Mouse (Mus musculus): Measurements from ENCODE around the gene Ran. TPM values are rescaled to one million over a fixed set of nuclear protein-coding genes. Genes with fewer than 3 reads are reported as not detected.
A peak's percentile ranks its signal among the peaks of the same experiment; 100 is the strongest.

Ran gene
- polyA plus RNA-seq, 1 experiment from 2014 or later: 886 TPM

DNA sequence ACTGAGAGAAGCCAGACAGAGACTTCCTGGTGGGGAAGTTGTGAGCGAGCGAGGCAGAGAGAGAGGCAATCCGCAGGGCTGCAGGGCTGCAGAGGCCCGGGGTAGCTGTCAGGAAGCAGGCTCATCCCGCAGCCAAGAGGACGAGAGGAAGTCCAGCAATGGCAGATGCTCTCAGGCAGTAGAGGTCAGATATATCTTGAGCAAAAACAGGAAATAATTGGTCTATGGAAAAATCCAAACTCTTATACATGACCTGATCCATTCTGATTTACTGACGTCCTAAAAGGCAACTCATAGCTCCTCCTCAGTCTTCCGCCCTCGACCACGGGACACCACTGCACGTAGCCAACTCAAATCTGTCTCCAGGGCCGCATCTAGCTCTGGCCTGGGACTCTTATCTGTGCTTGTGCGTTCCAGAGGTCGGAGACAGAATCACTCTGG lies 17.3 kb upstream of the Ran start:
- 60% methylated on average over 14 of the region's 14 CpGs for WGBS

DNA sequence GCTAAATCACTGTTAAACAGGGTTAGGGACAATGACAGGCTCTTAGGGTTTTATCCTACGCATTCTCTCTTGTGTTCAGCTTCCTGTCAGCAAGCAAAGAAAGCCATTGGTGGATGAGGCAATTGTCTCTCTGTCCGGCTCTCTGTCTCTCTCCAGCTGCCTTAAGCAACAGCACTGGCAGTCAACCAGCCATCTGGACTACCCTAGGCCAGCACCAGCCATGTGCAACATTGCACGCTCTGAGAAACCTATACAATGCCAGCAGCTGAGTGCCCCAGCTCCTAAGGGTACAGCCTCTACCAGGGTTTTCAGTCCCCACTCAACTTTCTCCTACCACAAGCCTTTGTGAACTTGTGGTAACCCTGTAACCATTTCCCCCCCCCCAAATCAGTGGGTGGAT lies 14.5 kb upstream of the Ran start:
- Histone ChIP-seq H3K27ac (peak overlapping the region; percentile 60), H3K4me1 (replicated peaks) (peaks cover 59% of the 10 kb centered on the region), H3K9me3 (no peaks in the 10 kb centered on the region), H3K27me3 (ENCODE audit: insufficient read depth, poor library complexity, severe bottlenecking) (no peaks in the 10 kb centered on the region; the same call in 1 of the 2 replicates), H3K4me3 (no peak overlapping the region), H3K36me3 (peaks cover 10% of the 10 kb centered on the region; the same call in 1 of the 2 replicates)
- 76% methylated on average over 3 of the region's 3 CpGs for WGBS
- DNase-seq (ENCODE audit: low spot score): no peak

More for the DNA sequence above, 17.3 kb upstream of the Ran start:
- no peak for DNase-seq (ENCODE audit: low spot score)
- no peak overlapping the region for H3K4me3 ChIP-seq
- peaks cover 46% of the 10 kb centered on the region for H3K4me1 ChIP-seq (replicated peaks)
- H3K9me3 ChIP-seq: no peaks in the 10 kb centered on the region
- H3K27me3 ChIP-seq (ENCODE audit: insufficient read depth, poor library complexity, severe bottlenecking): no peaks in the 10 kb centered on the region; the same call in 1 of the 2 replicates
- peak overlapping the region; percentile 51 for H3K27ac ChIP-seq
- H3K36me3 ChIP-seq: peaks cover 26% of the 10 kb centered on the region

DNA sequence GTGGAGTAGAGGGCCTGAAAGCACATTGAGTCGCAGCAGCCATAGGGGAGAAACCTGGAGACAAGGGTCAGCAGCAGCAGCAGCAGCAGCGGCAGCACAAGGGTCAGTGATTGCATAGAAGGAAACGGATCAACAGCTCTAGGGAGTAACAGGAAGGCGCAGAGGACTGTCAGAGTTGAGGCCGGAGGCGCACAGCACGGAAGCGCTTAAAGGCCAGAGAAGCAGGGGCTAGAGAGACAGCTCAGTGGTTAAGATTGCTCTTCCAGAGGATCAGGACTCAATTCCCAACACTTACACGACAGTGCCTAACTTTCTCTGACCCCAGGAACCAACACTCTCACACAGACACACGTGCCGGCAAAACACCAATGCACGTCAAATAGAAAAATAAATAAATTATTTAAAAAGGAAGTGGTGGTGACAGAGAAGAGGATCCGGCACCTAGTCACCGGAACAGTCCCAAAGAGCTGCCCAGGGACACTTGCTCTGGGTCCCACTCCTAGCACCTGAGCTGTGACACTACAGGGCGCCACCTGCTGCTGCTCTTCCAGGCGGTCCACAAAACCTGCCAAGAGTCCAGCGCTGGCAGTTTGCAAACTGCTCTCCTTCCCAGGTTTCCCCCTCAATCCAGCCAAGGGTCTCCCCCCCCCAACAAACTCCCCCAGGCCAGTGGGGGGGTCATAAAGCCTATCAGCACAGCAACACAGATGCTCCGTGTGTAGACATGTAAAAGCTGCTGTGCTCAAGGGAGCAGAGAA lies 13.7 kb upstream of the Ran start:
- H3K4me3 ChIP-seq: peak overlapping the region; percentile 86; the same call in 1 of the 2 replicates
- WGBS: 79% methylated on average over 18 of the region's 18 CpGs
- no peaks in the 10 kb centered on the region; the same call in 1 of the 2 replicates for H3K27me3 ChIP-seq (ENCODE audit: insufficient read depth, poor library complexity, severe bottlenecking)
- H3K36me3 ChIP-seq: peaks cover 10% of the 10 kb centered on the region; the same call in 1 of the 2 replicates
- no peaks in the 10 kb centered on the region for H3K9me3 ChIP-seq
- no peak for DNase-seq (ENCODE audit: low spot score)
- H3K4me1 ChIP-seq (replicated peaks): peaks cover 52% of the 10 kb centered on the region
- H3K27ac ChIP-seq: peak overlapping the region; percentile 60

DNA sequence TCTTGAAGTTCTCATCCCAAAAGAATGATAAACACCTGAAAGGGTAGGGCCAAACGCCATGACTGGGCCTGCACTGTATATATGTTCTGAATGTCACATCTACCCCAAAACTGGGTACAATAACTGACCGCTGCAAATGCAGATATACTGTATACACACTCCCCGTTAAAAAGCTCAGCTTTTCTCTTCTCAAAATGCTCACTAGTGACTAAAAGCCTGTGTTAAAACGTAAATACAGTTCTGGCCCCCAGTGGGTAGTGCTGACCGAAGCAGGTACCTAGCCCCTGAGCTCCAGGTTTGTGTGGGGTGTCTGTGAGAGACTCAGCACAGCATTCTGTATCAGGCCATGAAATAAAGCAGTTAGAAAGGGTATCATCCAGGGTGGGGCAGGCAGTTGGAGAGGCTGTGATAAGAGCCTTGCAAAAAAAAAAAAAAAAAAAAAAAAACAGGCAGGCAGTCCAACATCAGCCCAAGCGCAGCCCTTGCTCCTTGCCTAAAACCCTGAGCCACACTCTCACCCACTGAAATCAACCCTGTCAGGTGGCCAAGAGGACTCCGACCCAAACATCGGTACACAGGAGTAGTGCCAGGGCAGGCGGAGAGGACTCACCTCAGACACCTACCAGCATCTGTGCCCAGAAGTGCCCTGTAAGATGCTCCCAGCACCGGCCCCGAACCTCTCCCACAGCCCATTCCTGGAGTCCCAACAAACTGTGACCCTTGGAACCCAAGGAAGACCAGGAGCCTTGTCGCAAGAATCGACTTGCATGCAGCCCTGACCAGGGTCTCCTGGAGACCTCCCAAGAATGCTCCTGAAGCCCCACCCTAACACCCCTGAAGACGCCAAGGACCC lies 12.5 kb upstream of the Ran start:
- 54% methylated on average over 14 of the region's 14 CpGs for WGBS
- H3K36me3 ChIP-seq: peaks cover 10% of the 10 kb centered on the region; the same call in 1 of the 2 replicates
- peaks cover 44% of the 10 kb centered on the region for H3K4me1 ChIP-seq (replicated peaks)
- peak overlapping the region; percentile 86 for H3K4me3 ChIP-seq
- H3K27me3 ChIP-seq (ENCODE audit: insufficient read depth, poor library complexity, severe bottlenecking): no peaks in the 10 kb centered on the region; the same call in 1 of the 2 replicates
- H3K27ac ChIP-seq: peak overlapping the region; percentile 91
- no peaks in the 10 kb centered on the region for H3K9me3 ChIP-seq
- no peak for DNase-seq (ENCODE audit: low spot score)

DNA sequence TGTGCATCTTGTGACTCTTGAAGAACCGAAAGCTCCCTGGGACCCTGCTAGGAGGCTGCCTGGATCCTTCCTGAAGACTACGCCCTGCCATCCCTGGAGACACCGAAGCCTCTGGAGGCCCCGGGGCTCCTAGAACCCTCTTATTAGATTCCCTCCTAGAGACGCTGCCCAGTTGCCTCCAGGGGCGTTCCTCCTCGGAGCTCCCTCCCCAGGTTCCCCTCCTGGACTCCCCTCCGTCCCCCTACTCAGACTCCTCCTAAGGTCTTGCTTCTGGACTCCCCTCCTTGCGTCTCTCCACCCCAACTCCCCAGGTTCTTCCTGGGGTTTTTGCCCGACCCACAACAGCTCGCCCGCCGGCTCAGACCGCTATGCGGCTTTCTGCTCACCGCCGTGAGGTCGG lies 11.9 kb upstream of the Ran start:
- Histone ChIP-seq H3K27ac (peak overlapping the region; percentile 91), H3K36me3 (peaks cover 10% of the 10 kb centered on the region; the same call in 1 of the 2 replicates), H3K9me3 (no peaks in the 10 kb centered on the region), H3K27me3 (ENCODE audit: insufficient read depth, poor library complexity, severe bottlenecking) (no peaks in the 10 kb centered on the region; the same call in 1 of the 2 replicates), H3K4me3 (peak overlapping the region; percentile 86), H3K4me1 (replicated peaks) (peaks cover 37% of the 10 kb centered on the region)
- DNase-seq (ENCODE audit: low spot score): no peak
- under 1% methylated on average over 18 of the region's 18 CpGs for WGBS

DNA sequence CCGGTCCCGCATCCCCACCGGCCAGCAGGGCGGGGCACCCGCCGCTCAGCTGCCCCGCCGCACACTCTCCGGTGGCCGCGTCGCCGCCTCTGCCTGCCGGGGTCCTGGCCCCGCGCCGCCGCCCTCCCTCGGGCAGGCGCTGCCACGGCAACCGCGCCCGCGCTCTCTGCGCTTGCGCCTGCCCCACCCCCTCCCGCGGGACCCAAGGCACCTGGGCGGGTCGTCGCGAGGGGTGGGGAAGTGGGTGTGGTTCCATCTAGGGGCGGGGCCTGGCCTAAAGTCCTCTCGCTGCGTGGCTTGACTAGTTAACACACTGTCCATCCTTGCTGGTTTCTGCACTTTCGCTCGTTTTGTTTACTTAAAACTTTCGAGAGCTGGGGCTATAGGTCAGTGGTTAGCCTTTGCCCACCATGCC lies 11.4 kb upstream of the Ran start, which contains the start of gene Stx2:
Stx2 (minus strand) TSS at position 163 of the 415 bp plus-strand sequence.
- Histone ChIP-seq H3K4me3 (peak within 1 kb of the TSS; percentile 86), H3K27me3 (ENCODE audit: insufficient read depth, poor library complexity, severe bottlenecking) (no peaks in the 10 kb centered on the region; the same call in 1 of the 2 replicates), H3K9me3 (no peaks in the 10 kb centered on the region), H3K36me3 (peaks cover 10% of the 10 kb centered on the region; the same call in 1 of the 2 replicates), H3K4me1 (replicated peaks) (peaks cover 37% of the 10 kb centered on the region), H3K27ac (peak within 1 kb of the TSS; percentile 91)
- DNase-seq (ENCODE audit: low spot score): peak; percentile 88
- WGBS: under 1% methylated on average over 39 of the region's 39 CpGs

DNA sequence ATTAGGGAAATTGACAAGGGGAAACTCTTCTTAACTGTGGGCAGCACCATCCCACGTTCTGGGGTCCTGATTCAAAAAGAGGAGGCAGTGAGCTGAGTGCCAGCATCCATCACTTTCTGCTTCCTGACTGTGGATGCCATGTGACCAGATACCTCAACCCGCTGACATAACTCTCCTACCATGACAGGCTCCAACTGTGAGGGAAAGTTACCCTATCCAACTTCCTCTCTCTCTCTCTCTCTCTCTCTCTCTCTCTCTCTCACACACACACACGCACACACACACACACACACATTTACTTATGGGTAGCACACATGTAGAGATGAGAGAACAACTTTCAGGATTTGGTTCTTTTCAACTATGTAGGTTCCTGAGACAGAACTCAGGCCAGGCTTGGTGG lies 10.3 kb upstream of the Ran start:
- Histone ChIP-seq H3K27me3 (ENCODE audit: insufficient read depth, poor library complexity, severe bottlenecking) (no peaks in the 10 kb centered on the region; the same call in 1 of the 2 replicates), H3K4me1 (replicated peaks) (peaks cover 37% of the 10 kb centered on the region), H3K27ac (no peak overlapping the region), H3K36me3 (peaks cover 10% of the 10 kb centered on the region; the same call in 1 of the 2 replicates), H3K9me3 (no peaks in the 10 kb centered on the region), H3K4me3 (no peak overlapping the region)
- no peak for DNase-seq (ENCODE audit: low spot score)
- 78% methylated on average over 3 of the region's 3 CpGs for WGBS

DNA sequence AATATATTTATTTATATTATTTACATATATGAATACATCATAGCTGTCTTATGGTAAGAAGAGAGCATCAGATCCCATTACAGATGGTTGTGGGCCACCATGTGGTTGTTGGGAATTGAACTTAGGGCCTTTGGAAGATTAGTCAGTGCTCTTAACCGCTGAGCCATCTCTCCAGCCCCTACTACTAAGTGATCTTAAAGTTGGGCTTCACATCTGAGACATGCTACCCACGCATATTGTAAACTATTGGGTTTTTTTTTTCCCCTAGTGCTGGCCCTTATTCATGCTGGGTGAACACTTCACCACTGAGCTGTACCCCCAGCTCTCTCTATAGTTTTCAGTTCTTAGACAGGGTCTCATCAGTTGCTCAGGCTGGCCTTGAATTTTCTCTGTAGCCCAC lies 8.9 kb upstream of the Ran start:
- H3K4me1 ChIP-seq (replicated peaks): peaks cover 31% of the 10 kb centered on the region
- no peaks in the 10 kb centered on the region for H3K9me3 ChIP-seq
- no peak overlapping the region for H3K4me3 ChIP-seq
- no peak for DNase-seq (ENCODE audit: low spot score)
- 85% methylated on average over 2 of the region's 2 CpGs for WGBS
- H3K36me3 ChIP-seq: peaks cover under 1% of the 10 kb centered on the region; the same call in 1 of the 2 replicates
- H3K27ac ChIP-seq: no peak overlapping the region
- no peaks in the 10 kb centered on the region; the same call in 1 of the 2 replicates for H3K27me3 ChIP-seq (ENCODE audit: insufficient read depth, poor library complexity, severe bottlenecking)

DNA sequence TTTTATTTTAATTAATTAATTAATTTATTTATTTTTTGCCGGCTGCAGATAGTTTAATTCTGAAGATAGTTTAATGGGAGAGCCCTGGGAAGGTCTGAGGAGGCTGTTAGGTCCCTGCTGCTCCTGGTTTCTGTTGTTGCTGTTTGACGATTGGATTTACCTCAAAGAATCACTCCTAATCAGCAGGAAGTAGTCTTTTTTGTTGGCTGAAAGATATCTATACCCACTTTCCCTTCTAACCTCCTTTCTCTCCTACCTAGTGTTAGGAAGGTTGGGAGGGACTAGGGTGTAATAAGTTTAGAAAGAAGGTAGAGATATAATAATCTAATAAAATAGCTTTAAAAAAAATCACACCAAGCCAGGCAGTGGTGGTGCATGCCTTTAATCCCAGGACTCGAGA lies 4.8 kb upstream of the Ran start:
- no peaks in the 10 kb centered on the region for H3K9me3 ChIP-seq
- 88% methylated on average over 3 of the region's 3 CpGs for WGBS
- H3K27ac ChIP-seq: no peak overlapping the region
- H3K27me3 ChIP-seq (ENCODE audit: insufficient read depth, poor library complexity, severe bottlenecking): no peaks in the 10 kb centered on the region
- peaks cover 13% of the 10 kb centered on the region; the same call in 1 of the 2 replicates for H3K4me1 ChIP-seq (replicated peaks)
- no peaks in the 10 kb centered on the region for H3K36me3 ChIP-seq
- DNase-seq (ENCODE audit: low spot score): no peak
- H3K4me3 ChIP-seq: no peak overlapping the region

DNA sequence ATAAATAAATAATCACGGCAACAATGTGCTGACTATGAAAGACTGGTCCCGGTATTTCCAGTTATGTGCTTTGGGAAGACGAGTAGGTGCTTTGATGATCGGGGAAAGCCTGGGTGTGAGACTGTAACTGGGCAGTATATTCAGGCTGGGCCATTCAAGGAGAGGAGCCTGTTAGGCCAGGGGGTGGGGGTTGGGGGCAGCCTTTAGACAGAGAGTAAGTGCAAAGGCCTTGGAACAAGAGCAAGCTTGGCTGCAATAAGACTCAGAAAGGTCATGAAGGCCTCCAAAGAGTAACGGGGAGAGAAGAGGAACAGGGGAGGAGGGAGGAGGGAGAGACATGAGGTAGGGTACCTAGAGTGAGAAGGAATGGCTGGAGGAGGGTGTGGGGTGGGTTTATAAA lies 4.3 kb upstream of the Ran start:
- 86% methylated on average over 5 of the region's 5 CpGs for WGBS
- no peaks in the 10 kb centered on the region for H3K27me3 ChIP-seq (ENCODE audit: insufficient read depth, poor library complexity, severe bottlenecking)
- H3K9me3 ChIP-seq: no peaks in the 10 kb centered on the region

DNA sequence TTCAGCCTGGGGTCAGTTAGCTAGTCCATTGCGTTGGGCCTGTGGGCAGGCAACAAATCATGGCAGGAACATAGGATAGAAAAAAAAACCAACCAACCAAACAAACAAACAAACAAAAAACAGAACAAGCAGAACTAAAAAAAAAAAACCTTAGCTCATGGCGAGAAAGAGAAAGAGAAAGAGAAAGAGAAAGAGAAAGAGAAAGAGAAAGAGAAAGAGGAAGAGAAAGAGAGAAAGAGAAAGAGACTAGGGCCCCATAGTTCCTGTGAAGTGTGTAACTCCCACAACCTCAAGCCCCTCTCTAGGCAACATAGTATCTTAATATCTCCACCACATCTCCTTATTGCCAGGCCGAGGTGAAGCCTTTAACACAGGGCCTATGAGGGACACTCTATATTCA lies 3.5 kb upstream of the Ran start:
- no peaks in the 10 kb centered on the region for H3K9me3 ChIP-seq
- H3K27me3 ChIP-seq (ENCODE audit: insufficient read depth, poor library complexity, severe bottlenecking): no peaks in the 10 kb centered on the region
- H3K4me3 ChIP-seq: no peak overlapping the region
- 92% methylated on average over 3 of the region's 3 CpGs for WGBS
- no peak overlapping the region for H3K27ac ChIP-seq
- H3K4me1 ChIP-seq (replicated peaks): peaks cover 13% of the 10 kb centered on the region; the same call in 1 of the 2 replicates
- DNase-seq (ENCODE audit: low spot score): no peak
- H3K36me3 ChIP-seq: peaks cover 7% of the 10 kb centered on the region

More for the DNA sequence above, 4.3 kb upstream of the Ran start:
- H3K27ac ChIP-seq: no peak overlapping the region
- no peak overlapping the region for H3K4me3 ChIP-seq
- H3K4me1 ChIP-seq (replicated peaks): peaks cover 13% of the 10 kb centered on the region; the same call in 1 of the 2 replicates
- no peaks in the 10 kb centered on the region for H3K36me3 ChIP-seq
- no peak for DNase-seq (ENCODE audit: low spot score)

DNA sequence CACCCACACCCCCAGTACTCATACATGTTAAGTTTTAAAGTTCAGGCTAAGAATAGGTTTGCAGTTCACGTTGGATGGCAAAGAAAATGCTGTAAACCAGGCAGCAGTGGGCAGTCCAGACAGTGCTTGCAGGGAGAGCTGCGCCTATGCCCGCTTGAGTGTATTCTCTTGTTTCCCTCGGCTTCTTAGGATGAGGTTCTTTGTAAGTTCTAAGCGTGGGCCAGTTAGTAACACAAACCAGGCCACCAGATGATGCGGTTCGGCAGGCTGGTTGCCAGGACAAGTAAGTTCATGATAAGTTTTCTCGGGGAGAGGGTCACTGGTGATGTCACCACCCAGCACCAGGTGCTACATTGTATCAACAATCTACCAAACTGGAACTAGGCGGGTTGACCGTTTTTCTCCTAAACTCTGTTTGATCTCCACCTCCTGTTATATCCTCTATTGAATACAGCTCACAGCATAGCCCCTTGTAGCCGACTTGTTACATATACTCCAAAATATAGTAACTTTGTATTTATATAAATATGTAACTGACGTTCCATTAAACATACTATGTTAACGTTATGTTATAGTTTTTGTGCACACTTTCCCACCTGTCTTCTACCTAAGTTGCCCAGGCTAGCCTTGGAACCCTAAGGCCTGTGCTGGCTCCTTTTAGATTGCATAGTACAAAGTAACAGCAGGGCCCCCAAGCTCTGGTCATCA lies 933 bp upstream of the Ran start:
- Histone ChIP-seq H3K4me1 (replicated peaks) (peaks cover 25% of the 10 kb centered on the region; the same call in 1 of the 2 replicates), H3K4me3 (peak overlapping the region; percentile 97), H3K36me3 (peaks cover 31% of the 10 kb centered on the region), H3K27me3 (ENCODE audit: insufficient read depth, poor library complexity, severe bottlenecking) (no peaks in the 10 kb centered on the region), H3K27ac (peak overlapping the region; percentile 100), H3K9me3 (no peaks in the 10 kb centered on the region)
- WGBS: 89% methylated on average over 13 of the region's 13 CpGs
- no peak for DNase-seq (ENCODE audit: low spot score)
